In the genomic region with DNA sequence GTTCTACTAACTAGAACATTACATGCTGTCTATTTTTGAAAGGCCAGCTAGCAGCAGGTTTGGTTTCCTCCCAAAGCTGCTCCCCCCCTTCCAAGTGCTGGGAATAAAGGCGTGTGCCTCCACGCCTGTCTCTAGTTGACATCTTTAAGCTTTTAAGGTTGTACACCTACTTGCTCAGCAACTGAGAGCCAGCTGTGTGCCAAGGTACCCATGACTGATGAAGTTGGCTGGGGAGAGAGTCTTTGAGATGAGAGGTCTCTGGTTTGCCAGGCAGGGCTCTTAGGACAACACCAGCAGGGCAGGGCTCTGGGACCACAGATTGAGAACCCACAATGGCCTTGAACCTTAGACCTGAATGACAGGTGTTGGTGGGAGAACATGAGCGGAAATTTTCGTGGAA, we compare ENCODE assay signal across 19 mouse cellular contexts. TPM values are rescaled to one million over a fixed set of nuclear protein-coding genes. Genes with fewer than 3 reads are reported as not detected.
DNase-seq lines count a peak whose midpoint lies in the region; ATAC-seq lines count a peak whose summit lies in the region.
"Had no signal": no experiment of that assay in that cellular context is flagged by ENCODE, and none has a peak within 500 bp of the region (broad histone marks: within the 10 kb centered on the region; RNA-seq: fewer than 3 reads in every experiment).

No protein-coding gene starts in this region.

- 0 out of 2 replicates have a peak overlapping the region, but pooled peaks have one; percentile 25 for H3K27ac ChIP-seq in liver, embryonic 11.5 days (ENCODE audit: low read depth, low read length)
- H3K27ac ChIP-seq in liver, embryonic 15.5 days (replicated peaks), result peak overlapping the region; percentile 79
- H3K27ac ChIP-seq in hindbrain, embryonic 12.5 days, result no peak overlapping the region
- no peak overlapping the region for H3K27ac ChIP-seq in midbrain, embryonic 15.5 days
- H3K27ac ChIP-seq: embryonic facial prominence, embryonic 12.5 days; forebrain, embryonic 10.5 days; heart, embryonic 13.5 days had no signal

- no peaks in the 10 kb centered on the region for H3K9me3 ChIP-seq in liver, embryonic 11.5 days (ENCODE audit: control insufficient read depth, low read length)
- H3K9me3 ChIP-seq in erythroblast, embryonic 14.5 days (ENCODE audit: control insufficient read depth, low read length), result peaks cover 6% of the 10 kb centered on the region
- no peaks in the 10 kb centered on the region for H3K9me3 ChIP-seq in liver, embryonic 15.5 days (replicated peaks)
- no peaks in the 10 kb centered on the region for H3K9me3 ChIP-seq in hindbrain, embryonic 12.5 days (replicated peaks)
- no peaks in the 10 kb centered on the region for H3K9me3 ChIP-seq in midbrain, embryonic 15.5 days
- H3K9me3 ChIP-seq: embryonic facial prominence, embryonic 12.5 days; forebrain, embryonic 10.5 days; heart, embryonic 13.5 days had no signal

- no peak overlapping the region for H3K4me3 ChIP-seq in liver, embryonic 11.5 days (ENCODE audit: low read depth, low read length)
- H3K4me3 ChIP-seq in erythroblast, embryonic 14.5 days (replicated peaks), result peak overlapping the region; percentile 23
- no peak overlapping the region for H3K4me3 ChIP-seq in liver, embryonic 15.5 days (replicated peaks)
- H3K4me3 ChIP-seq in hindbrain, embryonic 12.5 days, result no peak overlapping the region
- H3K4me3 ChIP-seq in midbrain, embryonic 15.5 days, result no peak overlapping the region
- H3K4me3 ChIP-seq: embryonic facial prominence, embryonic 12.5 days; forebrain, embryonic 10.5 days; heart, embryonic 13.5 days had no signal

- H3K36me3 ChIP-seq in liver, embryonic 11.5 days (ENCODE audit: control insufficient read depth, insufficient read depth, low read length), result peaks cover 7% of the 10 kb centered on the region; the same call in 1 of the 2 replicates
- peaks cover 92% of the 10 kb centered on the region for H3K36me3 ChIP-seq in erythroblast, embryonic 14.5 days (ENCODE audit: control insufficient read depth)
- peaks cover 61% of the 10 kb centered on the region for H3K36me3 ChIP-seq in liver, embryonic 15.5 days (replicated peaks)
- peaks cover 34% of the 10 kb centered on the region for H3K36me3 ChIP-seq in hindbrain, embryonic 12.5 days
- H3K36me3 ChIP-seq in midbrain, embryonic 15.5 days (replicated peaks), result peaks cover 24% of the 10 kb centered on the region

- peaks cover 14% of the 10 kb centered on the region for H3K4me1 ChIP-seq in liver, embryonic 11.5 days (replicated peaks; ENCODE audit: control insufficient read depth, insufficient read depth, low read length)
- H3K4me1 ChIP-seq in erythroblast, embryonic 14.5 days (ENCODE audit: control insufficient read depth), result peaks cover 77% of the 10 kb centered on the region
- peaks cover 58% of the 10 kb centered on the region for H3K4me1 ChIP-seq in liver, embryonic 15.5 days (replicated peaks)
- peaks cover 18% of the 10 kb centered on the region for H3K4me1 ChIP-seq in hindbrain, embryonic 12.5 days
- H3K4me1 ChIP-seq in midbrain, embryonic 15.5 days, result peaks cover 10% of the 10 kb centered on the region

- no peak overlapping the region for H3K4me2 ChIP-seq in liver, embryonic 11.5 days
- no peak overlapping the region for H3K4me2 ChIP-seq in liver, embryonic 15.5 days
- H3K4me2 ChIP-seq in hindbrain, embryonic 12.5 days (replicated peaks), result no peak overlapping the region
- no peak overlapping the region for H3K4me2 ChIP-seq in midbrain, embryonic 15.5 days
- H3K4me2 ChIP-seq: embryonic facial prominence, embryonic 12.5 days; heart, embryonic 13.5 days had no signal

- H3K27me3 ChIP-seq in liver, embryonic 11.5 days (replicated peaks; ENCODE audit: control insufficient read depth, insufficient read depth, low read length), result peaks cover 4% of the 10 kb centered on the region; the same call in 1 of the 2 replicates
- peaks cover 6% of the 10 kb centered on the region; the same call in 1 of the 2 replicates for H3K27me3 ChIP-seq in erythroblast, embryonic 14.5 days (ENCODE audit: control insufficient read depth)
- peaks cover 2% of the 10 kb centered on the region; the same call in 1 of the 2 replicates for H3K27me3 ChIP-seq in liver, embryonic 15.5 days
- no peaks in the 10 kb centered on the region for H3K27me3 ChIP-seq in hindbrain, embryonic 12.5 days
- H3K27me3 ChIP-seq in midbrain, embryonic 15.5 days (replicated peaks), result no peaks in the 10 kb centered on the region
- H3K27me3 ChIP-seq: embryonic facial prominence, embryonic 12.5 days; heart, embryonic 13.5 days had no signal

- 88% methylated on average over 4 of the region's 4 CpGs for WGBS in liver, embryonic 11.5 days
- WGBS in liver, embryonic 15.5 days (ENCODE audit: insufficient replicate concordance), result 88% methylated on average over 4 of the region's 4 CpGs
- WGBS in hindbrain, embryonic 12.5 days, result 95% methylated on average over 4 of the region's 4 CpGs
- 88% methylated on average over 4 of the region's 4 CpGs for WGBS in midbrain, embryonic 15.5 days

- DNase-seq in liver, embryonic 11.5 days (ENCODE audit: low spot score), result no peak
- no peak for DNase-seq in liver
- DNase-seq: adrenal gland, adult 2 months; adrenal gland, postnatal 25 days; cerebellum, adult 2 months; cerebellum, postnatal 10 days; gastrocnemius, postnatal 14 days; heart, adult 11 months; heart, postnatal 36 days had no signal

- ATAC-seq in liver, embryonic 11.5 days (replicated peaks; ENCODE audit: low FRiP score), result 0 out of 2 replicates have a peak, but pooled peaks have one; percentile 19
- no peak for ATAC-seq in liver, embryonic 15.5 days (ENCODE audit: insufficient read depth)
- no peak for ATAC-seq in hindbrain, embryonic 12.5 days (ENCODE audit: low FRiP score)
- ATAC-seq in midbrain, embryonic 15.5 days (replicated peaks), result no peak
- ATAC-seq: forebrain, embryonic 14.5 days; hindbrain, embryonic 16.5 days; inflammation-experienced regulatory T-cells, adult 6 months had no signal

- no peak overlapping the region for H3K9ac ChIP-seq in liver, embryonic 11.5 days (ENCODE audit: low read depth, low read length)
- no peak overlapping the region for H3K9ac ChIP-seq in liver, embryonic 15.5 days
- no peak overlapping the region for H3K9ac ChIP-seq in hindbrain, embryonic 12.5 days
- no peak overlapping the region for H3K9ac ChIP-seq in midbrain, embryonic 15.5 days
- H3K9ac ChIP-seq: embryonic facial prominence, embryonic 12.5 days; heart, embryonic 13.5 days had no signal

RNA-seq across cellular contexts. Expression of gene Cd24a, which starts 6.5 kb away (rescaled TPM):
- 420 and 459 TPM in 2 replicates for polyA plus RNA-seq in liver, embryonic 11.5 days (2014; fragmentation: Nextera tagmentation; extraction: Ambion mirVana)
- 286 and 348 TPM in 2 replicates for polyA plus RNA-seq in erythroblast, embryonic 14.5 days (2012)
- polyA plus RNA-seq in liver, embryonic 15.5 days (2015; fragmentation: Nextera tagmentation; extraction: Ambion mirVana), result 938 and 960 TPM in 2 replicates
- polyA plus RNA-seq in hindbrain, embryonic 12.5 days (2016; fragmentation: Nextera tagmentation; extraction: Ambion mirVana), result 727 and 798 TPM in 2 replicates
- 787 and 795 TPM in 2 replicates for polyA plus RNA-seq in midbrain, embryonic 15.5 days (2015; fragmentation: Nextera tagmentation; extraction: Ambion mirVana)

RNA-seq across cellular contexts. Expression of gene 1700021F05Rik, which starts 43.7 kb away (rescaled TPM):
- 79.5 and 80.7 TPM in 2 replicates for polyA plus RNA-seq in liver, embryonic 11.5 days (2014; fragmentation: Nextera tagmentation; extraction: Ambion mirVana)
- polyA plus RNA-seq in erythroblast, embryonic 14.5 days (2012), result 1.3 and 2.0 TPM in 2 replicates
- polyA plus RNA-seq in liver, embryonic 15.5 days (2015; fragmentation: Nextera tagmentation; extraction: Ambion mirVana), result 25.0 and 27.5 TPM in 2 replicates
- 53.7 and 65.4 TPM in 2 replicates for polyA plus RNA-seq in hindbrain, embryonic 12.5 days (2016; fragmentation: Nextera tagmentation; extraction: Ambion mirVana)
- 62.6 and 66.2 TPM in 2 replicates for polyA plus RNA-seq in midbrain, embryonic 15.5 days (2015; fragmentation: Nextera tagmentation; extraction: Ambion mirVana)

Comparison
In these comparisons a context has a peak if more than half of its experiments do, and no peak if none do; other contexts are left out.
1. H3K27ac ChIP-seq: peak in liver, embryonic 11.5 days (single experiment) and liver, embryonic 15.5 days (single experiment); none in hindbrain, embryonic 12.5 days (single experiment) and midbrain, embryonic 15.5 days (single experiment).